Mouse (Mus musculus) spleen, adult 2 months (tissue): Measurements from ENCODE around the gene Phf10. TPM values are rescaled to one million over a fixed set of nuclear protein-coding genes. Genes with fewer than 3 reads are reported as not detected.
"Not testable (repeated sequence)": the region's sequence is repeated elsewhere in the genome, so short reads cannot be mapped to it uniquely, and the experiment has no call there.

Experiments
- DNase-seq, 2 experiments: peaks; one replicate each; pipeline versions ENCODE4 v3.0.0 to v3.0.0-alpha.2; 2012 to 2021; ENCODE audit warnings: low spot score in 2 of 2, low read depth in 1 of 2
- H3K27ac ChIP-seq: fragments of 200-500 bp; 2 replicates; pipeline ENCODE4 v1.5.1; 2012; ENCODE audit warnings: low read length, inconsistent platforms; ENCODE audit not compliant: insufficient read depth
- H3K27me3 ChIP-seq: fragments of 200-500 bp; 2 replicates; pipeline ENCODE4 v1.6.1; 2012; ENCODE audit warnings: mild to moderate bottlenecking, moderate library complexity, low read length, inconsistent platforms; ENCODE audit not compliant: control insufficient read depth, insufficient read depth
- H3K36me3 ChIP-seq: fragments of 200-500 bp; 2 replicates; pipeline ENCODE4 v1.6.1; 2012; ENCODE audit warnings: mild to moderate bottlenecking, low read length, inconsistent platforms; ENCODE audit not compliant: control insufficient read depth, insufficient read depth
- H3K4me1 ChIP-seq: fragments of 200-500 bp; 2 replicates; pipeline ENCODE4 v1.6.1; 2011; ENCODE audit warnings: inconsistent platforms; ENCODE audit not compliant: control insufficient read depth, insufficient read depth, insufficient read length
- H3K4me3 ChIP-seq: fragments of 200-500 bp; 2 replicates; pipeline ENCODE4 v1.5.1; 2011; ENCODE audit warnings: mild to moderate bottlenecking, inconsistent platforms; ENCODE audit not compliant: insufficient read depth, insufficient read length; ENCODE audit errors: extremely low read depth
- WGBS: fragments of 180-500 bp; shearing (Covaris S2); methylation state at CpG from one replicate; pipeline ENCODE4 v1.1.7; 2018; 5-methylcytosine and 5-hydroxymethylcytosine counted together
- polyA plus RNA-seq: library from polyadenylated mRNA; depleted of rRNA; stranded (reverse); fragments of >200 nt; gene quantifications from 2 replicates; pipeline ENCODE4 v1.2.3, GENCODE M21; 2012; rRNA removed

The Phf10 gene
- 9.7 and 10.9 TPM in 2 replicates for polyA plus RNA-seq

GRCm38 (mm10) chr17:14960951-14961556 is at the start of gene Phf10:
Gene Phf10, minus strand, starts transcription at chr17:14961273.
- not testable (repeated sequence) for H3K27ac ChIP-seq, H3K36me3 ChIP-seq, H3K4me1 ChIP-seq, H3K27me3 ChIP-seq
- WGBS, result 3% methylated on average over 52 of the region's 100 CpGs
- DNase-seq, result peak in 1 of 2 experiments; percentile 27
- peak within 1 kb of the TSS; percentile 63 for H3K4me3 ChIP-seq

GRCm38 (mm10) chr17:15009706-15010413 is 48.8 kb upstream of the Phf10 start, which contains the start of gene Gm3435:
Gene Gm3435, plus strand, starts transcription at chr17:15010176.
- H3K36me3 ChIP-seq, H3K4me3 ChIP-seq, H3K27me3 ChIP-seq, H3K4me1 ChIP-seq, DNase-seq, H3K27ac ChIP-seq: not testable (repeated sequence)
- no CpG with 5 or more reads among the region's 60 CpGs for WGBS

GRCm38 (mm10) chr17:15009088-15009487 is 48.0 kb upstream of the Phf10 start:
- not testable (repeated sequence) for H3K27ac ChIP-seq, H3K4me1 ChIP-seq, DNase-seq, H3K36me3 ChIP-seq, H3K27me3 ChIP-seq, H3K4me3 ChIP-seq
- WGBS, result no CpG with 5 or more reads among the region's 3 CpGs

- DNase-seq, H3K27ac ChIP-seq, H3K4me1 ChIP-seq, H3K4me3 ChIP-seq, H3K27me3 ChIP-seq, H3K36me3 ChIP-seq: not testable (repeated sequence)
- WGBS, result no CpG with 5 or more reads among the region's 4 CpGs
These were observed 39.0 kb upstream of the Phf10 start for GRCm38 (mm10) chr17:15000047-15000446.

GRCm38 (mm10) chr17:14994140-14994539 is 33.1 kb upstream of the Phf10 start:
- not testable (repeated sequence) for H3K4me3 ChIP-seq, H3K36me3 ChIP-seq, H3K27ac ChIP-seq, DNase-seq, H3K27me3 ChIP-seq, H3K4me1 ChIP-seq
- WGBS, result no CpG with 5 or more reads among the region's 5 CpGs

GRCm38 (mm10) chr17:14993139-14993832 is 32.2 kb upstream of the Phf10 start:
- H3K27me3 ChIP-seq, H3K27ac ChIP-seq, DNase-seq, H3K4me1 ChIP-seq, H3K4me3 ChIP-seq, H3K36me3 ChIP-seq: not testable (repeated sequence)
- no CpG with 5 or more reads among the region's 47 CpGs for WGBS

GRCm38 (mm10) chr17:14992522-14993138 is 31.6 kb upstream of the Phf10 start:
- not testable (repeated sequence) for DNase-seq, H3K27ac ChIP-seq, H3K4me1 ChIP-seq, H3K4me3 ChIP-seq, H3K36me3 ChIP-seq, H3K27me3 ChIP-seq
- WGBS, result no CpG with 5 or more reads among the region's 98 CpGs

GRCm38 (mm10) chr17:14990116-14990702 is 29.1 kb upstream of the Phf10 start:
- H3K4me3 ChIP-seq, DNase-seq: not testable (repeated sequence)

GRCm38 (mm10) chr17:14978362-14979038 is 17.4 kb upstream of the Phf10 start, which contains the start of the genes 9030025P20Rik and Gm3417:
Gene 9030025P20Rik, plus strand, starts transcription at chr17:14978468.
Gene Gm3417, minus strand, starts transcription at chr17:14978790.
- no CpG with 5 or more reads among the region's 60 CpGs for WGBS
- not testable (repeated sequence) for H3K4me3 ChIP-seq

More at GRCm38 (mm10) chr17:14990116-14990702, 29.1 kb upstream of the Phf10 start:
- H3K27ac ChIP-seq, H3K4me1 ChIP-seq, H3K27me3 ChIP-seq, H3K36me3 ChIP-seq: not testable (repeated sequence)
- 90% methylated on average over 4 of the region's 5 CpGs for WGBS

More at GRCm38 (mm10) chr17:14978362-14979038, 17.4 kb upstream of the Phf10 start, which contains the start of the genes 9030025P20Rik and Gm3417:
- H3K36me3 ChIP-seq, H3K27me3 ChIP-seq, DNase-seq, H3K4me1 ChIP-seq, H3K27ac ChIP-seq: not testable (repeated sequence)
